Mouse (Mus musculus): Measurements from ENCODE around the gene Timp3. TPM values are rescaled to one million over a fixed set of nuclear protein-coding genes. Genes with fewer than 3 reads are reported as not detected.

Gene Timp3
- total RNA-seq (2021) = 388 and 389 TPM in 2 replicates
- long read RNA-seq, full-length matches to known transcripts = 44 of 107 reads
- long read RNA-seq, partial matches to known transcripts = 2 of 107 reads
- long read RNA-seq, other reads (novel, unspliced or antisense) = 61 of 107 reads

GRCm38 (mm10) chr10:86300293-86301116, at the start of gene Timp3:
Gene Timp3, plus strand, starts transcription at chr10:86300372.
- DNase-seq = peak; percentile 90

- DNase-seq = no peak
Measured at GRCm38 (mm10) chr10:86256221-86256620, 44.0 kb upstream of the Timp3 start.

DNA sequence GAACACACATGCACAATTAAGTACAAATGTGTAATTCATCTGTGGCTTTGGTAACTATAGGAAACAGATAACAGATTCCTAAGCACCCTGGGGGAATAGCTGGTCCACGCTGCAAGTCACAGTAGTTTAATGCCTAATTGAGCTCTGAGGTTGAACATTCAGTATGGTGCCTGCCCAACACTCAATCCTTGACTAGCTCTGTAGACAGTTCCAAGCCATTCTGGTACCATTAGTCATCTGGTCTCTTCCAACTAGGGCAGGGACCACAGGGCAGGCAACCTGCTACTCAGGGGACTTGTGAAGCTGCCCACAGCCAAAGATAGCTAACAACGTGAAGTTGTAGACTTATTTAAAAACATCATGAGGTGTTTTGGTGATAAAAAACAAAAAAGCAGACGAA, 43.1 kb upstream of the Timp3 start:
- no peak for DNase-seq

DNA sequence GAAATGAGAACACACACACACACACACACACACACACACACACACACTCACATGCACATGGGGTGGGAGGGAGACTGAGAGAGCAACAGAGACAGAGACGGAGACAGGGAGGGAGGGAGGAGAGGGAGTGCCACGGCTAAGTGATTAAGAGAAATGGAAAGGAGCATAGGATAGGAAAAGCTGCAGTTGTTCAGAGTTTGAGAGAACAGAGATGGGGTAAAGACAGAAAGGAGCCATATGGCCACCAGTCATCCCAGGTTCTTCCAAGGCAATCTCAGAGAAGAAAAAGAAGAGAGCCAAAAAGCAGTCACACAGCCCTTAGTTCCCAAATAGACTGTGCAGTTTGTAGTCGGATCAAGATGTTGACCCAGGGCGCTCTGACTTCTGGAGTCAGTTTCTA, 42.1 kb upstream of the Timp3 start:
- no peak for DNase-seq

- no peak for DNase-seq
Measured at GRCm38 (mm10) chr10:86258992-86259391, 41.2 kb upstream of the Timp3 start.

DNA sequence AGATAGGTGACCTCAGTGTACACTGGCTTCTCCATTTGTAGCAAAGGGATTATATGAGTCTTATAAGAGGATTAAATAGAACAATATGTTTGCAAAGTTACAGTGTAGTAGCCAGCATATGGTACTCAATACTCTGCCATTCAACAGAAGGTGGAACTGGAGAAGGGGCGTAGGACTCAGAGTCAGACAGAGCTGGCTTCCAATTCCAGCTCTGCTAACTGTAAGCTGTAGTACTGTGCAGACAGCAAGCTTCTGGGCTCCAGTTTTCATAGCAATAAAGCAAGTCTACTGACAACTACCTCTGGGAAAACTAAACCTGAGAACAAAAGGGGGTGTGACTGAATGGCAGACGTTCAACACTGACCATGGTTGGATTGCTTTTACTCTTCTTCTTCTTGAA, 38.4 kb upstream of the Timp3 start:
- no peak for DNase-seq

DNA sequence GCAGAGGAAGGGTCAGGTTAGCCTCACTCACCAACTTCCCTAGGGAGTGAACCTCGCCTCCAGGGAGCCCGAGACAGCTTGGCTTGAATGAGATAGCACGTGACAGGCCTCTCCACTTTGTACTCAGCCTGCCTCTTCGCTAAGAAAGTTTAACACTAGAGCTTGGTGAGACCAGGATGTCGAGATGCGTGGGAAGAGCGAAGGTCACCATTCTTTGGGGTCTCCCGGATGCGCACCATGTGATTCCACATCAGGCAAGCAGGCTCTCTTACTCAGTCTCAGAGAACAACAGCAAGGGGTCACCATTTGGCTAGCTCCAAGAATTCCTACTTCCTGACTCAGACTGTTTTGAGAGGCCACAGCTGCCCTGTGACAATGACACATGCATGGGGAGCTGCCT, 35.6 kb upstream of the Timp3 start:
- DNase-seq = peak; percentile 10

- no peak for DNase-seq
Measured at GRCm38 (mm10) chr10:86270254-86270653, 29.9 kb upstream of the Timp3 start.

DNA sequence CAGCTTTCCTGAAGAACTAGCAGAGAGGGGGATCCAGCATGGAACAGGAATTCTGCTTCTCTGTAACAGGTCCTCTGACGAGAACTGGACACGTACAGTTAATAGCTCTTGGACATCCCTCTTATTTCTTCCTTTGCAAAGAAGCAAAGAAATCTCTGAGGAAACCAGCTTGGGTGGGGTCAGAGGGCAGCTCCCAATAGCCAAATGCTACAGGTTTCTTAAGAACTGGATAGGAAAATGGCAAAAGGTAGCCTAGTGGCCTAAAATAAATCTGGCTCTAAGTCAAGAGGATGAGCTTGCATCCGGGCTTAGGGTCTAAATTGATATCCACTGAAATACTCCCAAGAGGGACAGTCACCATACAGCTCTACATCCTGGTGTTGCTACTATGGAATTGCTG, 27.3 kb upstream of the Timp3 start:
- DNase-seq = no peak

- peak; percentile 21 for DNase-seq
Measured at GRCm38 (mm10) chr10:86273410-86274191, 26.6 kb upstream of the Timp3 start.

GRCm38 (mm10) chr10:86275585-86275984, 24.6 kb upstream of the Timp3 start:
- no peak for DNase-seq

GRCm38 (mm10) chr10:86277327-86277726, 22.8 kb upstream of the Timp3 start:
- no peak for DNase-seq

- DNase-seq = no peak
Measured at GRCm38 (mm10) chr10:86278481-86278880, 21.7 kb upstream of the Timp3 start.

GRCm38 (mm10) chr10:86279579-86280168, 20.5 kb upstream of the Timp3 start:
- DNase-seq = no peak

- no peak for DNase-seq
Measured at GRCm38 (mm10) chr10:86281238-86281637, 18.9 kb upstream of the Timp3 start.

- DNase-seq = peak; percentile 31
Measured at GRCm38 (mm10) chr10:86286508-86286907, 13.7 kb upstream of the Timp3 start.

DNA sequence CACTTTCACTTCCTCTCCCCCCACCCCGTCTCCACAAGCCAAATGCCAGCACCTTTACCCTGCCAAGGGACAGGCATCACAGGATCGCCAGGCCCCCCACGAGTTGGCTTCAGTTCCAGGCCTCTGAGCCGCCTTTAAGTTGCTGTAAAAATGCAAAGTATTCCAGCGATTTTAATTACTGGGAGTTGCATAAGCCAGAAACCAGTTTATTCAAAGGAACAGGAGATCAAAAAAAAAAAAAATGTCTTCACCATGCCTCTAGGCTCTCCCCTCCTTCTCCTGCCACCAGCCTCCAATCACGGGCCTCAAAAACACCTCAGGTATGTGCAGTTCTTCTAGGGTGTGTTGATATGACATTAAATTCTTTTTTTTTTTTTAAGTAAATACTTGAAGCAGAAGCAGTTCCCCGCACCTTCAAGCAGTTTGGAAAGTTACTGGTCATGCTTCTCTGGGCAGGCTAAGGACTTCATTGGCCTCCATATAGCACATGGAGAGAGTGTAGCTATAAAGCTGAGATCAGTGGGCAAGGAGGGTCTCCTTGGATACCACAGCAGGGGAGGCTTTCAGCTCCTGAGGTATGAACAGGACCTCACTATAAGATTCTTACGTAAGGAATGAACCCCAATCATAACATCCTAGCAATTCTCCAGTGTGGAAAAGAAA, 9.9 kb upstream of the Timp3 start:
- DNase-seq = no peak

DNA sequence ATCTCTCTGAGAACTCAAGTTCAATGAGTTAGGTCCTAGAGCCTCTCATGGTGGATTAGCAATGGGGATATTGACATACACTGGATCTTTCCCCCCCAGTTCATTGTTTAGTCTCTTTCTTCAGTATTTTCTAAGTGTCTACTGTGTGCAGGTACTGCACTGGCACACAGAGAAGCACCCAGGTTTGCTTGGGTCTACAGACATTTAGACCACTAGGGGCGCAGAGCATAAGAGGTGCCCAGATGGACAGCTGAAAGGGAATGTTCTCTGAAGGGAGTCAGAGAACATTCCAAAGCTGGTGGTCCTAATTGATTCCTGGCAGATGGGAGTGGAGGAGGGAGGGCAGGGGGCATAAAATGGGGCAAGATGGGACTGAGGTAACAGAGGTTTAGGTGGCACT, 6.3 kb upstream of the Timp3 start:
- no peak for DNase-seq

DNA sequence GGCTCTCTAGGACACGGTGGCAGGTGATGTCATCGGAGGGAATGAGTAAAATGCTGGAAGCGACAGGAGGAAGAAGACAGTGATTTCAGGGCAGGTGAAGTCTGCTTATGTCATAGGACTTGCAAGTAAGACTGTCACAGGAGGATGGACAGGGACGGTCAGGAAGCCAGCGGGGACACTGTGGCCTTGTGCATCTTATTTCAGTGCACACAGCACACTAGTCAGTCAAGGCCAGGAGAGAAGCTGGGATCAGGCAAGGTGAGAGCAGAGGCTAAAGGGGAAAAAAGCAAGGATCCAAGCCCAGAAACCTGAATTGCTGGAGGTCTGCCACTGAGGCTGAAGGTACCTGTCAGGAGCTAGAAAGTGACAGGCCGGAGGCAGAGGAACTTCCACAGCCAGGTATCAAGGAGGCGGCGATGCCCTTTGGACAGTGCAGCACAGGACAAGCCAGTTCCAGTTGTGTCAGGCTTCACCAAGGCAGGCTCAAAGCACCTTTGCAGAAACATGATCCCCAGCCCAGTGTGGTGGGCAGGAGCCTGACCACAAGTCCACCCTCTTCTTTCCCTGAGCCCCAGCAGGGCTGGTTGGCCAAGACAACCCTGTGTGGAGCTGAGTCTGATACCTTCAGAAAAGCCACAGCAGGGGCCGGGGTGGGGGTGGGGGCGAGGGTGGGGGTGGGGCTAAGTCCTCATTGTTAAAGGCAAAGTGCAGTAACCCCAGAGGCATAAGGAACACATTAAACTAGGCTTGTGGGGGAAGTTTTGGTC, 5.4 kb upstream of the Timp3 start:
- DNase-seq = no peak

DNA sequence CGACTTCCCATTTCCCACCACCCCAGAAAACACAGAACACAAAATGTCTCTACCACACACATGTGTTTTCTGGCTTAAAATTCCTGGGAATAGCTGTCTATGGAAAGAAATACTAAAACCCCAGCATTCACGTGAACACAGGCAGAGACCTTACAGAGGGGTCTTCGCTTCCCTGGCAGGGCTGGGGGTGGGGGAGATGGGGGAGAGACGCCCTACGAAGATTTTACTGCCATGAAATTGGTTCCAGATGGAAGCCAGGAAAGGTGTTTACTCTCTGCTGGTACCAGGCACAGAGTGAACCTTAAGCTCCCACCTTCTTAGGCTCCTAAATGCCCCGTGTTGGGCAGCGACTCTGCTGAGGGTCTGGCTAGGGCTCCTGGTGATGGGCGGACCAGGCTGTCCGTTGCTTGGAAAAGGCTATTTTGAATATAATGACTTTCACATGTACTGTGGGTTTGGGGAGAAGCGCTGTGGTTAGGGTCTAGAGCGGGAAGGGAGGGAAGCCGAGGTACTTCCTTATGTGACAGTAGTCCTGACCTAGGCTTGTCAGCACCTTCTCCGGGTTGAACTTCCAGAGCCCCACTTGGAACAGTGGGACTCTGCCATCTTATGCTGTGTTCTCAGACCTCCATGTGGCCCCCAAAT, 4.6 kb upstream of the Timp3 start:
- no peak for DNase-seq

DNA sequence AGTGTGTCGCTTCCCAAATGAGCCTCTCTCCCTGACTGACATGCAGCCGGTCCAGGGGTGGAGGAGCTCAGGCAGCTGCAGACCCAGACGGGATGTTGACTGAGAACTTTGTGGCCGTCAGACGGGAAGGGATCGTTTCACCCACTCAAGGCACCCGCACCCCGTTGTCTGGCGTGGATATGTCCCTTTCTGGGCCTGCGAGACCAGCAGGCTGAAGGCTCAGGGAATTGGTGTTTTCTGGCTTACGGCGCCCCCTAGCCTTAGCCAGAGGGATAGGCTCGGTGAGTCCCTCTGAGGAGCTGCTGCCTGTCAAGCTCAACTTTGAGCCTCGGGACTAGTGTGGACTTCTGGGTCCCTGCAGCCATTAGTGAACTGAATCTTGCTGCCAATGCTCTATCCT, 4.1 kb upstream of the Timp3 start:
- peak; percentile 80 for DNase-seq
